Mouse (Mus musculus): Measurements from ENCODE around the gene Kcnip4.

Gene Kcnip4

GRCm38 (mm10) chr5:48889395-48890194 lies 635.1 kb downstream of the Kcnip4 start:
- DNase-seq (ENCODE audit: low spot score in 2 of 2), result no peak

GRCm38 (mm10) chr5:48878081-48878480 lies 646.6 kb downstream of the Kcnip4 start:
- DNase-seq (ENCODE audit: low spot score in 2 of 2), result no peak

- no peak for DNase-seq (ENCODE audit: low spot score in 2 of 2)
Observed at GRCm38 (mm10) chr5:48864268-48864967, 660.3 kb downstream of the Kcnip4 start.

- DNase-seq (ENCODE audit: low spot score in 2 of 2), result no peak
Observed at GRCm38 (mm10) chr5:48840971-48841370, 683.7 kb downstream of the Kcnip4 start.

- DNase-seq (ENCODE audit: low spot score in 2 of 2), result no peak
Observed at GRCm38 (mm10) chr5:48795526-48795925, 729.2 kb downstream of the Kcnip4 start.

- no peak for DNase-seq (ENCODE audit: low spot score in 2 of 2)
Observed at GRCm38 (mm10) chr5:48779376-48779775, 745.3 kb downstream of the Kcnip4 start.

GRCm38 (mm10) chr5:48748613-48749012 lies 776.1 kb downstream of the Kcnip4 start:
- DNase-seq (ENCODE audit: low spot score in 2 of 2), result no peak

- no peak for DNase-seq (ENCODE audit: low spot score in 2 of 2)
Observed at GRCm38 (mm10) chr5:48737640-48738039, 787.1 kb downstream of the Kcnip4 start.

GRCm38 (mm10) chr5:48718166-48718565 lies 806.5 kb downstream of the Kcnip4 start:
- DNase-seq (ENCODE audit: low spot score in 2 of 2), result no peak

- DNase-seq (ENCODE audit: low spot score in 2 of 2), result no peak
Observed at GRCm38 (mm10) chr5:48705997-48706396, 818.7 kb downstream of the Kcnip4 start.

GRCm38 (mm10) chr5:48687068-48687467 lies 837.6 kb downstream of the Kcnip4 start:
- DNase-seq (ENCODE audit: low spot score in 2 of 2), result no peak

- no peak for DNase-seq (ENCODE audit: low spot score in 2 of 2)
Observed at GRCm38 (mm10) chr5:48679733-48680595, 844.7 kb downstream of the Kcnip4 start.

- DNase-seq (ENCODE audit: low spot score in 2 of 2), result no peak
Observed at GRCm38 (mm10) chr5:48662504-48662903, 862.2 kb downstream of the Kcnip4 start.

- DNase-seq (ENCODE audit: low spot score in 2 of 2), result no peak
Observed at GRCm38 (mm10) chr5:48659975-48660374, 864.7 kb downstream of the Kcnip4 start.

GRCm38 (mm10) chr5:48650496-48650895 lies 874.2 kb downstream of the Kcnip4 start:
- DNase-seq (ENCODE audit: low spot score in 2 of 2), result no peak

- no peak for DNase-seq (ENCODE audit: low spot score in 2 of 2)
Observed at GRCm38 (mm10) chr5:48636675-48637074, 888.0 kb downstream of the Kcnip4 start.

GRCm38 (mm10) chr5:48633631-48634030 lies 891.1 kb downstream of the Kcnip4 start:
- no peak for DNase-seq (ENCODE audit: low spot score in 2 of 2)

GRCm38 (mm10) chr5:48623370-48623769 lies 901.3 kb downstream of the Kcnip4 start:
- DNase-seq (ENCODE audit: low spot score in 2 of 2), result no peak

- no peak for DNase-seq (ENCODE audit: low spot score in 2 of 2)
Observed at GRCm38 (mm10) chr5:48606916-48607315, 917.8 kb downstream of the Kcnip4 start.

- DNase-seq (ENCODE audit: low spot score in 2 of 2), result no peak
Observed at GRCm38 (mm10) chr5:48606281-48606680, 918.4 kb downstream of the Kcnip4 start.

GRCm38 (mm10) chr5:48599481-48600040 lies 925.1 kb downstream of the Kcnip4 start:
- DNase-seq (ENCODE audit: low spot score in 2 of 2), result no peak

GRCm38 (mm10) chr5:48588014-48588413 lies 936.7 kb downstream of the Kcnip4 start:
- DNase-seq (ENCODE audit: low spot score in 2 of 2), result no peak
